Mouse (Mus musculus) bone marrow macrophage, adult 2 months (primary cell): Measurements from ENCODE around the gene Lyz2.

Experiments used
- CTCF ChIP-seq: IDR thresholded peaks from 2 replicates; pipeline ENCODE4 v1.5.1; 2012; ENCODE audit warnings: low read depth, mild to moderate bottlenecking, low read length, moderate library complexity
- POLR2A ChIP-seq: IDR thresholded peaks from 2 replicates; pipeline ENCODE4 v1.6.1; 2012; ENCODE audit warnings: mild to moderate bottlenecking, low read depth, low read length, borderline replicate concordance

DNA sequence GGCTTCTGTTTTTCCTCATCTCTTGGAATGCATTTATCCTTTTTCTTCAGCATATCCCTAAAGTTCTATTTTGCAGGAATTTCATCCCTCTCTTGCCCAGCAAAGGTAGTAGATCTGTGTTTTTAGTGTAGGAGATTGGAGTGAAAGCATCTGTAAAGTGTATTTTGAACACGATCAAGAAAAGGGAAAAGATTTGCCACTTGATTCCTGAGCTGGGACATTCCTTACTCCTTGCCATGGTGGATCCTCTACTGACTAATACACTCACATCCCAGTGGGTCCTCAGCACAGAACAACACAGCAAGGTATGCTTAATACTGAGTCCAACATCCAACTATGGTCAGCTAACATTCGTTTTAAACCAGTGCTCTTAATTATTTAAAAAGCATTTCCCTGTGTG lies 430 bp upstream of the Lyz2 start:
- no peak for TF ChIP-seq CTCF
- no peak for TF ChIP-seq POLR2A
